Mouse (Mus musculus) gonadal fat pad, adult 2 months (tissue): ENCODE data around the gene Spib. TPM values are rescaled to one million over a fixed set of nuclear protein-coding genes. Genes with fewer than 3 reads are reported as not detected.

Experiments used
- DNase-seq: peaks from one replicate; pipeline ENCODE4 v3.0.0-alpha.2; 2012; ENCODE audit warnings: low read depth
- polyA plus RNA-seq: library from polyadenylated mRNA; depleted of rRNA; stranded (reverse); fragments of >200 nt; gene quantifications from 2 replicates; pipeline ENCODE4 v1.2.3, GENCODE M21; 2012

The Spib gene
- polyA plus RNA-seq, 1 experiment: 0.97 TPM

DNA sequence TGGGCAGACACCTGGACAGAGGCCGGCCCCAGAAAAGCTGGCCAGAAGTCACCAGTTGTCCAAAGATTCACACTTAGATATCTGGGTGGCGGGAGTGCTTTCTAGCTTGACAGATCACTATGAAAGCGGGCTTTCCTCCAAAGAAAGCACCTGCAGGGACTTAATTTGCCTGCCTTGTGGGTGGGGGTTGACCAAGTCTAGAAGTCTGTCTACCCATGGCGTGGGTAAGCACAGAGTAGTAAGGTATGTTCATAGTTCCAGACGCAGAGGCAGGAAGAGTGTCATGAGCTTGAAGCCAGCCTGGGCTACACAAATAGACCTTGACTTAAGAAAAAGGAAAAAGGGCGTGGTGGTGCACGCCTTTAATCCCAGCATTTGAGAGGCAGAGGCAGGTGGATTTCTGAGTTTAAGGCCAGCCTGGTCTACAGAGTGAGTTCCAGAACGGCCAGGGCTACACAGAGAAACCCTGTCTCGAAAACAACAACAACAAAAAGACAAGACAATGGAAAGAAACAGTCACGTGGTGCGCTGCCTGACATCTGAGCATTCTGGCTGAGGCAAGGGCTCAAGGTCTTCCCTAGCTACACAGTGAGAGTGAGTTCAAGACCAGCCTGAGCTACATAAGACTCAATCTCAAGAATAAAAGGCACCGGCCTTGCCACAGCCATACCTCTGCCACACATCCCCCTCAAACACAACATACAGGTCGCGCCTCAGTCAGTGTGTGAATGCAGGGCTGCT is 5.3 kb downstream of the Spib start:
- no peak for DNase-seq

DNA sequence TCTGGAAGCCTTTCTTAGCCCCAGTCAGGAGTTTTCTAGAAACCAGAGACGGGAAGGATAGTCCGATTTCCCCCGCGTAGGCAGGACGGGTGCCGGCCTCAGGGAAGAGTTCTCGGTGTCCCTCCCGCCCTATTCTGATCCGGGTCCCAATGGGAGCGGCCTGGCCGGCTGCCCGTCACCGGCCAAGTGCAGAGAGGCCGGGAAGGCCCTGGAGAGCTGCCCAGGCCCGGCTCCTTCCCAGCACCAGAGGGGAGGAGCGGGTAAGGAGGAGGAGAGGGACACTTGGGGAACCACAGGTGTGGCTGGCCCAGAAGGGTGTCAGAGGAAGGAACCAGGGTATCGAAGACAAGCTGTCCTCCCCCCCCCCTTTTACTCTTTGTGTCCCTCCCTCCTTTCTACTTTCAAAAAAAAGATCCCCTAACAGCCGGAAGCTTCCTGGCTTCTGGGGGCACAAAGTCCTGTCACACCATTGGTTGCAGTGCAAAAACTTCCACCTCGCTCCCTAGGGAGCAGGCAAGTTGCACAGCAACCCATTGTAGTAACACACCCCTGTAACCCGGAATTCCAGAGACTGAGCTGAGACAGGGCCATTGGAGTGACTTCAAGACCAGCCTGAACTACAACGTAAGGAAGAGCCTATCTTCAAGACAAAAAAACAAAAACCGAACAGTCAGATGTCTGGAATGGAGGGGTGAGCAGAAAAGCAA is 6.6 kb downstream of the Spib start:
- no peak for DNase-seq

DNA sequence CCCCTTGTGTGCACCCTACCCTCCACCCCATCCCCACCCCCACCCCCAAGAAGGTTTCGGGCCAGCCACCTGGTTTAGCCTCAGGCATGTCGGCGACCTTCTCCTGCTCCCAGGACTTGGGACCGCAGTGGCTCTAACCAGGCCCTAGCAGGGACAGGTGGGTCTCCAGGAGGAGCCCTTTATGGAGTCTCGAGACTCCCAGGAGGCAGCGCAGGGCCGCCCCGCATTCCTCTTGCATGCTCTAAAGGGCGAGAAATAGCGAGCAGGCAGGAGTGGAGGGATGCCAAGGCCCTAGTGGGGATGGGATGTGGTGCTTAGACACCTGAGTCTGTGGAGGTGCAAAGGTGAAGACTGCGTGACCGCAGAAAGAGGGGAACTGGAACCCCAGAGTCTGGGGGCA is 7.4 kb downstream of the Spib start, which contains the start of gene Mybpc2:
TSS of gene Mybpc2 (minus strand) at position 155 of the 400 bp plus-strand sequence.
- DNase-seq: no peak

DNA sequence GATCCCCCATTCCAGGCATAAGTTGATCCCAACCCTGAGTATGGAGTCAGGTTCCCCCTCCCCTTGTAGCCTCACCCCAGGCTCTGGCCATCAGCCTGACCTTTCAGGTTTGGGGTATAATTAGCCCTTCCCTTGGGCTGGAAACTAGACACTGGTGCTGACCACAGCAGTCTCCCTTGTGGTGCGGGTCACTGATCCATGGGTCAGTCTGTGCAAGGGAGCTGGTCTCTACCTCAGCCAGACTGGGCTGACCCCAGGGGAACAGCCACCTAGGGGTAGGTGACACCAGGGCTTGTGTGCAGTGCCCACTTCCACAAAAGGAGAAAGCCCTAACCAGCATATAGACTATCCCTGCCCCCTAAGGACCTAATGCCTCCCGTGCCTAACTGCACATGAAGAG is 8.8 kb downstream of the Spib start:
- DNase-seq: no peak

DNA sequence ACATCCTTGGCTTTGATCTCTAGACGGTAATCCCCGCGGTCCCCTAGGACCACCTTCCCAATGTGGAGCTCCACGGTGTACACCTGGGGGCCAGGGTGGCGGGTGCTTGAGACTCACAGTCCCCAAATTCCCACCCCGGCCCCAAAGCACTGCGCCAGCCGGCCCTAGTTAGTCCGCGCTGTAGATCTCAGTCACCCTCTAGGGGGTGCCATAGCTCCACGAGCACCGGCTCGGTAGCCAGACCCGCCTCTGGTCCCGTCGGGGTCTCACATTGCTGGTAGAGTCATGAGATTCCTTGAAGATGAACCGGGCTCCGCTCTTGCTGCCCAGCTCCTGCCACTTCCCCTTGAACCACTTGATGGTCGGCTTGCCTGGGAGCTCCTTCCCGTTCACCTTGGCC is 10.2 kb downstream of the Spib start:
- no peak for DNase-seq

- DNase-seq: no peak
These were observed 10.9 kb downstream of the Spib start for GRCm38 (mm10) chr7:44520990-44521389.

DNA sequence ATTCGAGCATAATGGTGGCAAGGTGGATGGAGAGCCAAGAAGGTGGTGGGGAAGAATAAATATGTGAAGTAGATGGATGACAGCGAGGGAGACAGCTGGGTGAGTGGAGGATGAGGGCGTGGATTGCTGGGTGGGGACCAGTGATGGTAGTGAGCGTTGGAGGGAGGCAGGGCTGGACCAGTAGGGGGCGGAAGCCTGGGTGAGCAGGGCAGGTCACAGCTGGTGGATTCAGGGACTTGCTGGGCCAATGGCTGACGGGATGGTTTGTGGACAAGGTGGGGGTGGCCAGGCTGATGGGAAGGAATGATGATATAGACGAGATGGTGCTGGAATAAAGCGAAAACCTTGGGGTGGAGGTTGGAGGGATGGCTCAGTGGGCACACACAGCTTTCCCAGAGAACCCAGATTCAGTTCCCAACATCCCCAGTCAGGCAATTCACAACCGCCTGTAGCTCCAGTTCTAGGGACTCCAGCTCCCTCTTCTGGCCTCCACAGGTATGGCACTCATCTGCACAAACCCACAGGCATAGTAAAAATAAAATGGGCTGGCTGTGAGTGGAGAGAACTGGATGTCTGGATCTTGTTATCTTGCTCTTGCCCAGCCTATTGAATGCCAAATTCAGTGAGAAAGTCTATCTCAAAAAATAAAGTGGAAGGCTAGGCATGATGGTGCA is 12.5 kb downstream of the Spib start:
- DNase-seq: no peak

- DNase-seq: no peak
These were observed 24.4 kb downstream of the Spib start for GRCm38 (mm10) chr7:44507491-44507890.

DNA sequence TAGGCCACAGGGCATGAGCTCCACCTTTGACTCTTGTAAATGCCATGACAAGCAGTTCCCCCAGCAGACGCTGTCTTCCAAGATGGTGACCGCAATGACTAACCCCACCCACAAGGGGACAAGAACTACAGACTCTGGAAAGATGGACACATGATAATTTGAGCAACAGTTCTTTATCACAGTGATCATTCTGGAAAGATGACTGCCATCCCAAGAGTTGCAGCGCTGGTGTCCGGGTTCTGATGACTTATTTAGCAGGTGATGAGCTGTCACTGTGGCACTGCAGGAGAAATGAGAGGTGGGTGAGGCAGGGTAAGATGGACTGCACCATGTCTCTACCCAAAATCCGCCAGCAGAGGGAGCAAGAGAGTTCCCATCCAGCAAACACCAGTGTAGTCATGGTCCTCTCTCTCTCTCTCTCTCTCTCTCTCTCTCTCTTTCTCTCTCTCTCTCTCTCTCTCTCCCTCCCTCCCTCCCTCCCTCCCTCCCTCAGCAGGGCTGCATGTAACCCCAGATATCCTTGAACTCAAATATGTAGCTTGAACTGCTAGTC is 30.2 kb downstream of the Spib start:
- no peak for DNase-seq

DNA sequence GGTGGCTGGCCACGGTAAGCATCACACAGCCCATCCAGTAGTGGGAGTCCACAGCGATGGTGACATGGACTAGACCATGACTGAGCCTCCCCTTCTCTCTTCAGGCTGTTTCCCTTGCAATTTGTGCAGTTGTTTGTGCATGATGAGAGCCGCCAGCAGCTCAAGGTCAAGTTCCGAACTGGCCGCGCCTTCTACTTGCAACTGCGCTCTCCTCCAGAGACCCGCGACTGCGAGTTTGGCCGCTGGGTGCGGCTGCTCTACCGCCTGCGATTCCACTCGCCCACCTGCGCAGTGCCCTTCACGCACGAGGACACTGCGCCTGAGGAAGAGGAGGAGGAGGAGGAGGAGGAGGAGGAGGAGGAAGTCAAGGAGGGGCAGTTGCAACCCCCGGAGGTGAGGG is 31.8 kb downstream of the Spib start:
- no peak for DNase-seq

- DNase-seq: no peak
These were observed 32.9 kb downstream of the Spib start for GRCm38 (mm10) chr7:44498922-44499321.

- no peak for DNase-seq
These were observed 34.4 kb downstream of the Spib start for GRCm38 (mm10) chr7:44497361-44498055.

DNA sequence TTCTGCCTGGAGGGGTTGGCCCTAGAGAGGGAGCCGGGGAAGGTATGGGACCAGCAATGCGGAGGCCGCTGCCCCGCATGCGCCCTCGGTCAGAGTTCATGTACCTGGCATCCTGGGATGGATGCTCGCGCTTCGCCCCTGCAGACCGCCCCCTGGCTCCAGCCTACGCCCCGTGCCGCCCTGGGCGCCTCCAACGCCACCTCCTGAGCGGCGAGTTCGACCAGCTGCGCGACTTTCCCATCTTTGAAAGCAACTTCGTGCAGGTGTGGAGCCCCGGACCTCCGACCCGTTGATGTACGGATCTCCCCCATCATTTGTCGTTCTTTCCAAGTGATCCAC is 35.1 kb downstream of the Spib start:
- DNase-seq: no peak

- DNase-seq: peak; percentile 86
These were observed 35.7 kb downstream of the Spib start, which contains the start of the genes Emc10 and Fam71e1 for GRCm38 (mm10) chr7:44495992-44496770. TSS of gene Emc10 (minus strand) at chr7:44496529. TSS of gene Fam71e1 (plus strand) at chr7:44496581.

GRCm38 (mm10) chr7:44495086-44495485 is 36.8 kb downstream of the Spib start:
- no peak for DNase-seq

- DNase-seq: no peak
These were observed 37.2 kb downstream of the Spib start for GRCm38 (mm10) chr7:44494681-44495080.

DNA sequence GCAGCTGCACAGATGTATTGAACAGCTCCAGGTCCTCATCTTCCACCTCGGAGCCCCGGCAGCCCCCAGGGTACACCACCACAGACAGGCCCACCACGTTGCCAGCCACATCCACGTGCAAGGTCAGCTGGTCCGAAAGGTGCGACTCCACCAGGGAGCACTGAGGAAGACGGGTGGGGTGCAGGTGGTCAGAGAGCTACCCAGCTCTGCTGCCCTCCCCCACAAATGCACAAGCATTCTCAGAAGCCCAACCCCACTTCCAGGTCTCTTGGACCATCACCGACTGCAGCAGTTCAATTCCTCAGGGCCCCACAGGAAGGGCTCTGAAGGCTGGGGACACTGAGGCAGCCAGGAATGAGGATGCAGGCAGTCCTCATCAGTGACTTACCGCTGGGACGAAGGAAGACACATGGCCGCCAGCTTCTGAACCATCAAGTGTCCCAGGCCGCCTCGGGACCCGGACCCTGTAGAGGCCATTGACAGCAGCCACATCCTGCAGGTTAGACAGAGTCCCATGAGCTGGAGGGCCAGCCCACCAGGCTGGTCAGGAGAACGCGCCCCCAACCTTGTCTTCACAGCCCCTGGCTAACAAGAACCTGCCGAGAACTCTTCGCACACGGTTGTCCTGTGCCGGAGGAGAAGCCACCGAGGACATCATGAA is 39.6 kb downstream of the Spib start:
- no peak for DNase-seq

- DNase-seq: no peak
These were observed 40.5 kb downstream of the Spib start for GRCm38 (mm10) chr7:44491391-44491790.

DNA sequence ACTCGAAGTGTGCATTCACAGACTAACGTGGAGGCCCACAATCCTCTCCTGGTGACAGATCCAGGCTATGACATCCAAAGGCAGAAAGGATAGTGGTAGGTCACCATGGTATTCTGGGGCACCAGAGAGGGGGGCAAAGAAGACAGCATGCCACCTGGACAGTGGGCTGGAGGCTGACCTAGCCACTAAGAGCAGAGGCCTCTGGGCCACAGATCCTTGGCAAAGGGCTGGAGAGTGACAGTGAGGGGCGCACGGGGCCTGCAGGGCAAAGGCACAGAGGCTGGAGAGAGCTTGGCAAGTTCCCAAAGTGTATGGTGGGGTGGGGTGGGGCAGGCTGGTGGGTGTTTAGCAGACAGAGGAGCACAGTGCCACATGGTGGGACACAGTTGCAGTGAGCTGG is 41.6 kb downstream of the Spib start:
- no peak for DNase-seq

- DNase-seq: no peak
These were observed 43.3 kb downstream of the Spib start for GRCm38 (mm10) chr7:44488545-44488944.

DNA sequence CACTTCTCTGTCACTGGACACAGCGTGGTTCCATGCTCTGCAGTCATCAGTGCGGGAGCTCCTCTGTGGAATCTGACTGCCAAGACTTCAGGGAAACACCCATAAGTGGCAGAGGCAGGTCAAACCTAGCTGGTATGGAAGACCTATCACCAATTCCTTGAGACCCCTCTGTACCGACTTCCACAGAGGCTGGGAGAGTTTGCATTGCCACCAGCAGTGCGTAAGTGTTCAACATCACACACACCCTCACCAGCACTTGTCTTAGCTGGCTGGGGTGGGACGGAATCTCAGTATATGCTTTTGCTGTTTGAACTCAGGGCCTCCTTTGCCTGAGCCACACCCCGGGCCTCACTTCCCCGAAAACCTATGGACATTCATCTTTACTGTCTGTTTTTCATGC is 43.9 kb downstream of the Spib start:
- no peak for DNase-seq
